Mouse (Mus musculus) ES-Bruce4 (cell line): ENCODE results near the gene Zbtb20.

Source experiments
- CTCF ChIP-seq: IDR thresholded peaks from one replicate; pipeline ENCODE4 v1.8.1; 2011; ENCODE audit warnings: low read depth, low read length
- EP300 ChIP-seq: IDR thresholded peaks from 2 replicates; pipeline ENCODE4 v1.6.1; 2011; ENCODE audit warnings: low read depth, low read length; ENCODE audit not compliant: insufficient read depth
- POLR2A ChIP-seq: IDR thresholded peaks from one replicate; pipeline ENCODE4 v1.8.1; 2011; ENCODE audit warnings: low read length; ENCODE audit not compliant: insufficient read depth

GRCm38 (mm10) chr16:43577399-43577798 is 701.7 kb downstream of the Zbtb20 start:
- TF ChIP-seq CTCF (no peak), POLR2A (no peak), EP300 (no peak)
